Mouse (Mus musculus): ENCODE data around the gene Taf15.

Taf15 gene

DNA sequence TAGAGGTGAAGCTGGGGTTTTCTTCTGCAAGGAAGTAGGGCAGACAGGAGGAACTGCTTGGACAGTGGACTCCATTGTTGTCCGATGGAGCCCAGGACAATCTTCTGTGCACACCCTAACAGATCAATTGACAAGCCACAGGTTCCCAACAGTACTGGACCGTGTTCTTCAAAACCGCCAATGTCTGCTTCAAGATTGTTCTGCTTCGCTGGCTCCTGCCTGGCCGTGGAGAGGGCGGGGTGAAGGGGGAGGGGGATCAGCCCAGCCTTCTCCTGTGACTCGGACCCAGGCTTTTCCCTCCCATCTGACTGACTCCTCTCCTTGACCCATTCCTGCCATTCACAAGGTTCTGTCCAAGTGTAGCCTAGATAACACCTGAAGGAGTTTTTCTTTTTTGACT is 15.6 kb upstream of the Taf15 start:
- no peak for DNase-seq (ENCODE audit: low spot score in 2 of 2)

DNA sequence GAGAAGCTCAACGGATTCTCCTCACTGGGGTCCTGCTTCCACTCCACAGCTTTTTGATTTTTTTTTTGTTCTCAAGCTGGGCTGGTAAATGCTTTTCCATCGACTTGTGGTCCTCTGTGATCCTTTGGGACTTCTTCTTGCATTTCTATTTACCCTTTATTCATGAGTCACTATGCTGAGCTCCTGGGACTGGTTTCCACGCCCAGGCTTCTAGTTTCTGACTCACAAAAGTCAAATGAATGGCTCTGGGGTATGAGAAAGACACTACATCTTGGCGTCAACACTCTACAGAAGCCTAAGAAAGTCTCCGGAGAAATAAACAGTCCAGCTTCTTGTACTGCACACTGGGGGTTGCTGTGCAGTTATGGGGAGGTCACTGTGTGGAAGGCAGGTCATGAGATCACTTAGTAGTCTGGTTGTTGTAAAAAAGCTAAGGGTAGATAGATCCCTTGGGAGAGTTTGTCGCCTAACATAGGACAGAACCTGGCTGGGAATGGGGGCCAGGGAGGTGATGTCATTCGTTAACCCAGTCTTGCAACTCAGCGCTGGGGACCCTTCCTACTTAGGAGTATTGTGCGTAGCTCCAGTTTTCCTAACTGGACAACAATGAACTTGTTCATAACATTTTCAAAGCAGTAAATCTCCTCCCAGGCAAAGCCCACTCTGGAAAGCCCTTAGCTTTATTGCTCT is 14.8 kb upstream of the Taf15 start:
- peak in 1 of 2 experiments; percentile 45 for DNase-seq (ENCODE audit: low spot score in 2 of 2)

DNA sequence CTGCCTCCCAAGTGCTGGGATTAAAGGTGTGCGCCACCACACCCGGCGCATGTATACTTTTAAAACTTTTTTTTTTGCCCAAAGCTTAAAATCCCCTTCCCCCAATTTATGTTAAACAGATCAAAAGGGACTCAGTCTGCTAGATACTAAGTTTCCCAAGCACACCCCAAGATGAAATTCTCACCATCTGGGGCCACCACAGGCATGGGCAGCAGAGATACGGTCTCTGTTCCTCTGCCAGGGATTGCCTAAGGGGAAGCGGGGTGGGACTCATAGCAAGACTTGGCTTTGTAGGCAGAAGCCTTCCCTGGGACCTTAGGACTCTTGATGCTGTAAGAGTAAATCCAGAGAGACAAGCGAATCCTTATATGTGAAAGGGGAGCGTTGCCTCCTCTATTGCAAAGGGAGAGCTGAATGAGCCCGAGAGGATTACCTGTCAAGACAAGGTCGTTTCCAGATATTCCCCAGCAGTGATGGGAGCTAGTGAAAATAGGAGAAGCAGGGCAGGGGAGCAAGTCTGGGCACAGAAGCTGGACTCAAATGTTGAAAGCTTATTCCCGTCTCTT is 11.3 kb upstream of the Taf15 start:
- no peak for DNase-seq (ENCODE audit: low spot score in 2 of 2)

DNA sequence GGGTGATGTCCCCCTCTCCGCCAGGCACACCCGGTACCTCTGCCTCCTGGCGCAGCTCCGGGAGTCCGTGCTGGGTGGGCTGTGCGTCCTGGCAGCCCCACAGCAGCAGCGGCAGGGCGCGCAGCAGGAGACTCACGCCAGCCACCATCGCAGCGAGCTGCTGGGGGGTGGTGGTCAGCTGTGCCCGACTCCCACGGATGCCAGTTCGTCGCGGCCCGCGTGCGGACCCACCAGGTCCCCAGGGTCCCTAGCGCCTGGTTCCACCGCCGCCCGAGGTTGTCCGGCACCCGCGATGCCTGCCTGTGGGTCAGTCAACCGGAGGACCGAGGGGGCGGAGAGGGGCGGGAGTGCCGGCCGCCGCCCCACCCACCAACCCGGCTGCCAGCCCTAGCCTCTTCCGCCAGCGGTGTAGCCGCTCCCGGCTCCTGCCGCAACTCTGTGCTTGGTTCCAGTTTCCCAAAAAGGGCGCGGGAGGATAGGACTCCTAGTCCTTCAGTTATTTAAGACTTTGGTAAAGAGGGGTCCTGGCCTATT is 10.1 kb upstream of the Taf15 start, which contains the start of gene Mmp28:
Mmp28 (minus strand) TSS at position 361 of the 534 bp plus-strand sequence.
- DNase-seq (ENCODE audit: low spot score in 2 of 2) = peak; percentile 51 to 65

DNA sequence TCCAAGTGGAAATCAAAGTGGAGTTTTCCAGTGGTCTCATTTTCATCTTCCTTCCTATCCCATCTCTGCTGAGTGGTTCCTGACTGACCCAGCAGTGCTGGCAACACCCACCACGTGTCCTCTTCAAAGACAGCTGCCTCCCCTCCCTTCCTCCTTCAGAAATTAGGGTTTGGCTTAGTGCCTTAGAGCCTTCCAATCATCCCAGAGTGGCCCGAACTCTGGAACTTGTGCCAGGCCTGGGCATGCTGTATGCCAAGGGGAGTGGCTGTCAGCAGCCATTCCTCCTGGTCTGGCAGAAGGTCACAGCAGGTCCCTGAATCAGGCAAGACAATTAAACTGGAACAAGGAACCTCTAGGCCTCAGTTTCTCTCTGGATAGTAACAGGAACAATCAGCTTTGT is 6.9 kb upstream of the Taf15 start:
- DNase-seq (ENCODE audit: low spot score in 2 of 2) = no peak

DNA sequence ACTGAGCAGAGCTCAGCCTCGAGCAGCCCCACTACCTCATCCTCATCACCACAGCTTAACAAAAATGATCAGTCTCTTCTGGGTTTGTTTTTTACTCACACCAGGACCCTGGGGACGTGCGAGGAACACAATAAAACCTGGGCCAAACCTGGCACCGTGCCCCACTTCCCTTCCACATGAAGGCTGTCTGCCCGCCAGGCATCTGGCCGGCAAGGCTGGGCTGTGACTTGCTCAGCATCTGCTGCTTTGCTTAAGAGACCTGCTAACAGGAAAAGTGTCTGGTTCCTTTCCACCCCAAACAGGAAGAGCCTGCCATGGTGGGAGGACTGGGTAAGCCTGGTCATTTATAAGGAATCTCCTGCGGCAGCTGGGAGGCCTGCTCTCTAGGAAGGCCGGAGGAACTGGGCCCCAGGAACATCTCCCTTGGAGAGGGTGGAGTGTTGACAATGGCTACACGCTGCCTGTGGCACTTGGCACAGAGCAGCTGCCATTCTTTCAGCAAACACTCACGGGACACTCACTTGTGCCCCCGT is 5.7 kb upstream of the Taf15 start:
- DNase-seq (ENCODE audit: low spot score in 2 of 2) = no peak

DNA sequence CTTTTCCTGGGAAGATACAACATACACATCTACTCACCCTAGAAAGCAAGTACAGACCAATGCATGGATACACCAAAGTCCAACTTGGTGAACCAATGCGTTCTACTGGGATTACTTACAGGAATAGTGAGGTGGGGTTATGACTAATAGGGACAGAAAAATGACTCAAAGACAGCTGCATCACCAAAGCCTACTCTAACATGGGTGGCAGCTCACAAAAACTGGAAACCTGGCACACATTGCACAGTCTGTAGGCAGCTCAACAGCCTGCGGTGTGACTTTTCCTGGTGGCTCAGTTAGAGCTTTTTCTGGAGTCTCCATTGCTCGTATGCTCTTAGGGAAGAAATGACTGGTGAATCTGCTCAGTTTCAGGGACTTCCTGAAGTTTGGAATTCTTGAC is 4.1 kb upstream of the Taf15 start:
- DNase-seq (ENCODE audit: low spot score in 2 of 2) = no peak

DNA sequence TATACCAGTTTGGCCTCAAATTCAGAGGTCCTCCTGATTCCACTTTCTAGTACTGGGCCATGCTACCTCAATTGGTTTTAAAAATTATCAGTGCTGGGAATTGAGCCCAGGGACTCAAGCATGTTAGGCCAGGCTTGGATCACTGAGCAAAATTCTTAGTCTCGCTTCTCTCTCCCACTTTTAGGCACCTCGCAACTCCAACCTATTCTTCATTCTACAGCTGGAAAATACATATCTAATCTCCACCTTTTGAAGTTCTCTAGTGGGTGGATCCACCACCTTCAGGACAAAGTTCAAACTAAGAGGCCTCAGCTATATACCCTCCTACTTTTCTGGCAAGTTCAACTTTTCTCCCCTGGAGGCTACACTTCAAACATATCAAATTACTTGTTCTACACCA is 1.1 kb upstream of the Taf15 start:
- DNase-seq (ENCODE audit: low spot score in 2 of 2) = no peak

DNA sequence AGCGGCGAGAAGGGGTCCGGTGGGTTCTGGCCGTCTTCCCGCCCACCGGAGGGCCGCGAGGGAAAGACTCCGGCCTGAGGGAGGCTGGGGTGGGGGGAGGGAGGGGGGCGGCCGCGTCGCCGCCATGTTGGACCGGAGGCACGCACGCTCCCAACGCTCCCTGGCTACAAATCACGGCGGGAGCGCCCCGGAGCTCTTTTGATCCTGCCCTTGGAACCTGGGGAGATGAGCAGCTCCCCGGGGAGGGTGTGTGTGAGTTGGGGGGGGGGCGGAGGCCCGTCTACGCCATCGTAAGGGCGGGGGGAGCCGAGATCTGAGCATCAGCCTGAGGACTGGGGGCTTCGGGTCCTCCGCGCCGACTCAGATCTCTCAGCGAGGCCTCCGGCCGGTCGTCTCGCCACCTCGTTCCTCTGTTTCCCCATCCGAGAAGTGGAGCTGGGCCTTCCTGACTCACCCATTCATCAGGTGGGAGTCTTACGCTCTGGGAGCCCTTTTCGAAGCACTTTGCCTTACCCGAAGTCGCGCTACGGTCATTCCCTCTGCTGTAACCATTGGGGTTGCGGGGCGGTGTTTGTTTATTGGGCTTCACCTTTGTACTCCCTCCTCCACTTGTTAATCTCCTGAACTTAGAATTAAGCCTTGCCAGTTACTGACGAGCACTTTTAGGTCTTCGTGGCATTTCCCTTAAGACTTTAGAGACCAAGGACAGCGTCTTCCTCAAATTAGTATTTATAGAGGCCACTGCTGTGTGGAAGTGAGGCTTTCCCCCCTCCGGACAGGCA is 540 bp downstream of the Taf15 start:
- DNase-seq (ENCODE audit: low spot score in 2 of 2) = no peak

DNA sequence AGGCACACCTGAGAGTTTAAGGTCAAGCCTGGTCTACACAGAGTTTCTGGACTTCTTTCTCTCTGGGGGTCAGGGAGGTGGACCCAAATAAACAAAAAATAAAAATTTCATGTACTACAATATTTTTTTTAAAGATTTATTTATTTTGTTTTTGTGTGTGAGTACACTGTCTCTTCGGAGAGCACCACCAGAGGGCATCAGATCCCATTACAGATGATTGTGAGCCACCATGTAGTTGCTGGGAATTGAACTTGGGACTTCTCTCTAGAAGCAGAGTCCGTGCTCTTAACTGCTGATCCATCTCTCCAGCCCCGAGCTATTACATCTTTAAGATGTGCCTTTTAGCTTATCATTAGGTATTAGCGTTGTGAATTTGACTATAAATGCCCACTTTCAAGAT is 18.6 kb downstream of the Taf15 start:
- no peak for DNase-seq (ENCODE audit: low spot score in 2 of 2)

DNA sequence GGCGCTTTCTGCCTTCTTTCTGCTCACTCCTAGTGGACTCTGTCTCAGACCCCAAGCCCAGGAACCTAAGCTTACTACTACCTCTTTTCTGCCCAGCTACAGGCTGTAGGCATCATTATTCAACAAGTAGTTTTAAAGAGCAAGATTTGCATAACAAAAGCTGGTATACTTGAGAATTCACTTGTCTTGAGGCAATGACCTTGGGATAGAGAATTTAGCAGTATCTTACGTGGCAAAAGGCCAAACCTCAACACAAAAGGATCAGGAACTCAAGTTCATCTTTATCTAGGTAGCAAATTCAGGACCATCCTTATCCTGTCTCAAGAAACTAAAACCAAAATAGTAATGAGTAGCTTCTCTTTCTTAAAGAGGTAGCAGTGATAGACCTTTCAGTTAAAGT is 22.7 kb downstream of the Taf15 start:
- no peak for DNase-seq (ENCODE audit: low spot score in 2 of 2)

DNA sequence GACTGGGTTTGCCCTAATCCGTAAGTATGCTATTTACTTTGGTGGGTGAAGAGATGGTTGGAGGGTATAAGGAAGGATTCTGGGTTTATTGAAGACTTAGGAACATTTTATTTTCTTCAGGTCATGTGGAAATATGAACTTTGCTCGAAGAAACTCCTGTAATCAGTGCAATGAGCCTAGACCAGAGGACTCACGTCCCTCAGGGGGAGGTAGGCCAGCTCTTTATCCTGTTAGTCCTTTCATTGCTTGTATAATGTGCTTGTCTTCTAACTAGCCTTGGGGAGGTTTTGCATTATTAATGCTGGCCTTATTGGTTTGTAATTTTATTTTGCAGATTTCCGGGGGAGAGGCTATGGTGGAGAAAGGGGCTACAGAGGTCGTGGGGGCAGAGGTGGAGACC is 31.4 kb downstream of the Taf15 start:
- DNase-seq (ENCODE audit: low spot score in 2 of 2) = no peak

DNA sequence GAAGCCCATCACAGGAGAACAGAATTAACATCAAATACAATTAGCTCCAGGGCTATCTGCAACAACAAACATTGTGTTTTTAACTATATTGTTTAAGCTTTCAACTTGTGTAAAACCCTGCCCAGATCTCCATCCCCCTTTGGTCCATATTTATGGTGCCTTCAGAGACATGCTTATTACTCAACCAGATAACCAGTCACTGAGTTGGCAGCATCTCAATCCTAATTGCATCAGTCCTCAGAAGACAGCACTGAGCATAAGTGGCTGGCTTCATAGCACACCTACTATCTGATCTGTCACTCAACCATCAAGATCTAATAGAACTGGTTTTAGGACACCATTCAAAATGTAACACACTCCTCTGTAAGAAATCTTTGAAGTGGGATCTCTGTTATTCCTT is 36.6 kb downstream of the Taf15 start:
- DNase-seq (ENCODE audit: low spot score in 2 of 2) = no peak

DNA sequence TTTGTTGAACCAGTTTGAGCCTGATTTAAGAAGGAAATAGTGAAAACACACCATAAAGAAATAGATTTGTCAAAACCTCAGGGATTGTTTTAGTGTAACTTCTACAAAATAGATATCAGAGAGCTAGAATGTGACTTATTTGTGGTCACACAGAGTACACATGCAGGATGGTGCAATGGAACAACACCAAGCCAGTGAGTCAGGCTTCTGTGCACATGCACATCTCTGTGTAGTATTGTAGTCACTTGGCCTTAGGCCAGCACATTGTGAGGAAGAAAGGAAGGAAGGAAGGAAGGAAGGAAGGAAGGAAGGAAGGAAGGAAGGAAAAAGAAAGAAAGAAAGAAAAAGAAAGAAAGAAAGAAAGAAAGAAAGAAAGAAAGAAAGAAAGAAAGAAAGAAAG is 44.3 kb downstream of the Taf15 start:
- DNase-seq (ENCODE audit: low spot score in 2 of 2) = no peak

DNA sequence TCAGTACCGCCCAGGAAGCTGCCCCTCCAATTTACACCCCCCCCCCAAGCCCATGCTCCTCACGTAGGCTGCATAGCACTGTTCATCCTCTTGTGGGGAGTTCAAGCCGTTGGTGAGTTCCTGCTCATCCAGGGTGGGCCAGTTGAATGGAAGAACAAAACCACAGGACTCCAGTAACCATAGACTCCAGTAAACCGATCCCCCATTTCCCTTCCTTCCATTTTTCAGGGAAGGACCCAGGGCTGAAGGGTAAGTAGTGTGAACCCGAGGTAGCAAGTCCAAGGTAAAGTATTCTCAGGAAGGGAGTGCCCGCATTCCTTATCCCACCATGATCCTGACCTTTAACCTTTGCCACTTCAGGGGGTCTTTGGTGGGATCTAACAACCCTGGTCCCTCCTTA is 45.5 kb downstream of the Taf15 start:
- DNase-seq (ENCODE audit: low spot score in 2 of 2) = no peak

DNA sequence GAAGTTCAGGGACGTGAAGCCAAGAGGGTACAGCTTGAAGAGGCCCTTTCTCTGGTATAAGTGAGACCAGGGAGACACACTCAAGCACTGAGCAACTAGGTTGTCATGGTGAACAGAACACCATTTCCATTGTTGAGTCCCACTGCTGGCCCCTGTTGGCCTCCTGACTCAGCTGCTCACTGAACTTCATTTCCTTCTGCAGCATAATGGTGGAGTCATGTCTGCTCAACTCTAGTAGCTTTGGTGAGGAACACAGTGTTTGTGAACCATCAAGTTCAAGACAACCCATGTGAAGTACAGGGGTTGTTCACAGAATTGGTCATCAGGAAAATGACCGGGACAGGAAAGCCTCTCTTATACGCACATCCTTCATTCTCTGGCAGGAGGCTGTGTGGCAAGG is 49.2 kb downstream of the Taf15 start, which contains the start of gene Heatr9:
Heatr9 (minus strand) TSS at position 101 of the 400 bp plus-strand sequence.
- no peak for DNase-seq (ENCODE audit: low spot score in 2 of 2)

DNA sequence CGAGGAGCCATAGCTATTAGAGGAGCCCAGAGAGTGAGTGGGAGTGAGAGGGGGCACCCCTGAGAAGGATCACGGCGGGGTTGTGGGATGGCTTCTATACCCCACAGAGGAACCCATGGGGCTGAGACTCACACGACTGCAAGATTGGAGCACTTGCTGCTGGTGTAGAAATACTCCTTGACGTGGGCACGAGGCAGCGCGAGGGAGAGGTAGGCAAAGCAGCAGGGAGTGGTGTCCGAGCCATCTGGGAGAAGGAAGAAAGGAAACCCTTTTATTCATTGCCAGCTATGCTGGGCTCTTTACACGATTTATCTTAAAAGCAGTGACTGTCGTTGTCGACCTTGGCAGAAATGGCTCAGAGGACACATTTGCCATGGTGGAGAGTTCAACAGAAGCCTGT is 56.1 kb downstream of the Taf15 start:
- no peak for DNase-seq (ENCODE audit: low spot score in 2 of 2)

DNA sequence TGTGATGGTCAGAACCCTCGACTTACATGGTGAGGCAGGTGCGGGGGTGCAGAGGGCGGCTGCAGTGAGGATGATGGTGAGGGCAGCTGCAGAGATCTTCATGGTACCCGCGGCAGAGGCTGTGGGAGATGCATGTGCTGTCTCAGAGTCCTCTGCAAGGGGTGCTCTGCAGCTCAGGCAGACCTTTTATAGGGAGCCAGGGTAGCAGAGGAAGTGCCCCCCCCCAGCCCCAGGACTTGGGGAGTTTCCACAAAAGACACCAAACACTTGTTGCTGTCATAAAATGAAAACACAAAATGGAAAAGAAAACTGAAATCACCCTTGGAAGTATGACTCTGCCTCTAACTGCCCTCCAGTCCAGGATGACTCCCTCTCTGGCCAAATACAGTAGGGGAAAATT is 57.5 kb downstream of the Taf15 start, which contains the start of gene Ccl5:
Ccl5 (minus strand) TSS at position 159 of the 400 bp plus-strand sequence.
- DNase-seq (ENCODE audit: low spot score in 2 of 2) = no peak

DNA sequence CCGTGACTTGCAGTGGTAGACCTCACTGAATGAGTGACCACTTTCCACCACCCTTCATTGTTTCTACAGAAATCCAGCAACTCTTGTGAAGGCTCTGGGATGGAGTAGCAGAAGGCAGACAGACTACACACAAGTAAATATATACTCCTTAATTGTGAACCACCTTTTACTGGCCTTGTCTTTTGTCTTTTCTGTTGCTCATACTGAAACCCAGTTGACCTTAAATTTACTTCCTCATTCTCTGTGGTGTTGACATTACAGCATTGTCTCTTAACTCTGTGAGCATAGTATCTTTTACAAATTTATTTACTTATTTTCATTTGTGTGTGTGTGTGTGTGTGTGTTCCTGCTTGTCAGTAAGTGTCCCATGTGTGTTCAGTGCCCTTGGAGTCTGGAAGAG is 60.3 kb downstream of the Taf15 start:
- DNase-seq (ENCODE audit: low spot score in 2 of 2) = no peak

DNA sequence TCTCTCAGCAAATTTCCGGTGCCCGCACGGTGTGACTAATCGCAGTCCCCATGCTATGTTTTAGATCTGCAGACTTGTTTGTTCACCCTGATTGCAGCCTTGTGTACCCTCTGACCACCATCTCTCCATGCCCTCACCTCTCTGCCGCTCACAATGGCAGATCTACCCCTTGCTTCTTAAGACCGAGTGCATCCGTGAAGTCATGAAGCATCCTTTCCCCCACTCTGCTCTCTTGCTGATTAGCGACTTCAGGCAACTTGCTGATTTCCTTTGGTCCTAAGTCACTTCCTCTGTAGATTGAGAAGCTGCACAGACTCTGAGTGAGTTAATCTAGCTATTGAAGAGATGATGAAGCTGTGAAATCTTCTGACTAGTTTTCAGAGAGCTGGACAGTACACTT is 61.3 kb downstream of the Taf15 start:
- DNase-seq (ENCODE audit: low spot score in 2 of 2) = no peak

DNA sequence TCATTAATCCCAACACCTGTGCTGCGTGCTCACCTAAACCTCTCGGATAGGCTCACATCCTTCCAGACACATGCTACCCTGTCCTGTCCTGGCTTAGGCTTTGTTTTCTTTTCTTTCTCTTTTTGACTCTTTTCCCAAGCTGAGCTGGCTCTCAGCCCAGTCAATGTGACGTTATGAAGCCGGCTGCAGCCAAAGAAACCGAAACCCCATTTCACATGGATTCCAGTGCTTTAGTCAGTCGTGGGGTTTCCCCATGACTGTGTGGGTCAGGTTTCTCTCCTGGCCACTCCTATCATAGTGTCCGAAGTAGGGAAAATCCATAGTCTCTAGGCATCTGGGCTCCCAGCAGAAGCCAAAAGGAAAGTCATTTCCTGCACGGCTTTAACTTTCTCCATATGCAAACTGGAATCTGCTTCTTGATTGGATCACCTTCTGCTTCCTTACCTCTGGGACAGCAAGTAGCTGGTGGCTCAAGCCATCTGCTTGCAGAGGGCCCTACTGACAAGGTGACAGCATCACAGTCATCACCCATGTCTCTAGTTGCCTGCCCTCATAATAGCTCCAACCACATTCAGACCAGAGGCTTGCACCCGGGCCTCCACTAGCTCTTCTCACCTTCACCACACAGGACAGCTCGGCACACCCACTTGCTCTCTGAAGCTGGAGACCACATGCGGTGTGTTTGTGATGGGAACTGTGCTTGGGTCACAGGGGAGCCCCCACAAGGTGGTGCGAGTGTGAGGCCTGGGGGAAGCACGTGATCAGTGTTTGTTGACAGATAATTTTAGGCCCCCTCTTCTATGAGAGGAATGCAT is 61.9 kb downstream of the Taf15 start:
- peak; percentile 14 to 41 for DNase-seq (ENCODE audit: low spot score in 2 of 2)
